Mouse (Mus musculus) hindbrain, embryonic 14.5 days (tissue): ENCODE data around the gene Dennd1b. TPM values are rescaled to one million over a fixed set of nuclear protein-coding genes. Genes with fewer than 3 reads are reported as not detected.

Experiments
- ATAC-seq: fragments of 200-750 bp; cut with Nextera tagmentation; 2 replicates; pipeline ENCODE4 v1.8.0; 2017; ENCODE audit warnings: moderate number of reproducible peaks, mild to moderate bottlenecking, moderate TSS enrichment, moderate library complexity; ENCODE audit not compliant: low FRiP score
- DNase-seq: peaks from one replicate; pipeline ENCODE4 v3.0.0-alpha.2; 2015; ENCODE audit warnings: low spot score
- H3K27ac ChIP-seq: fragments of 300-500 bp; sonication (generic); 2 replicates; pipeline ENCODE4 v1.5.1; 2014; ENCODE audit warnings: mild to moderate bottlenecking, moderate library complexity
- H3K27me3 ChIP-seq: fragments of 300-500 bp; sonication (generic); 2 replicates; pipeline ENCODE4 v1.6.1; 2014; ENCODE audit warnings: mild to moderate bottlenecking, low read length, mixed read lengths; ENCODE audit not compliant: control insufficient read depth, insufficient read depth
- H3K36me3 ChIP-seq: fragments of 300-500 bp; sonication (generic); replicated peaks from 2 replicates; pipeline ENCODE4 v1.6.1; 2014; ENCODE audit not compliant: control insufficient read depth, insufficient read depth
- H3K4me1 ChIP-seq: fragments of 300-500 bp; sonication (generic); replicated peaks from 2 replicates; pipeline ENCODE4 v1.6.1; 2014; ENCODE audit warnings: antibody characterized with exemption, low read length, mixed read lengths; ENCODE audit not compliant: control insufficient read depth, insufficient read depth
- H3K4me2 ChIP-seq: fragments of 300-500 bp; sonication (generic); replicated peaks from 2 replicates; pipeline ENCODE4 v1.6.1; 2014; ENCODE audit warnings: mild to moderate bottlenecking, moderate library complexity
- H3K4me3 ChIP-seq: fragments of 300-500 bp; sonication (generic); replicated peaks from 2 replicates; pipeline ENCODE4 v1.5.1; 2014; ENCODE audit warnings: mild to moderate bottlenecking, low read length
- H3K9ac ChIP-seq: fragments of 300-500 bp; sonication (generic); 2 replicates; pipeline ENCODE4 v1.6.1; 2014
- H3K9me3 ChIP-seq: fragments of 300-500 bp; sonication (generic); 2 replicates; pipeline ENCODE4 v1.6.1; 2016; ENCODE audit warnings: low read length; ENCODE audit not compliant: control insufficient read depth
- WGBS: fragments of 180-500 bp; shearing (Covaris S2); extraction: QIAGEN DNeasy Blood & Tissue Kit; methylation state at CpG from one replicate; pipeline ENCODE4 v1.1.7; 2014; 5-methylcytosine and 5-hydroxymethylcytosine counted together
- polyA plus RNA-seq: library from polyadenylated mRNA; unstranded; fragments of >200 nt; fragmentation: Nextera tagmentation; extraction: Ambion mirVana; gene quantifications from 2 replicates; pipeline ENCODE4 v1.2.1, GENCODE M21; 2014

Dennd1b gene
- polyA plus RNA-seq = 8.5 and 11.2 TPM in 2 replicates

DNA sequence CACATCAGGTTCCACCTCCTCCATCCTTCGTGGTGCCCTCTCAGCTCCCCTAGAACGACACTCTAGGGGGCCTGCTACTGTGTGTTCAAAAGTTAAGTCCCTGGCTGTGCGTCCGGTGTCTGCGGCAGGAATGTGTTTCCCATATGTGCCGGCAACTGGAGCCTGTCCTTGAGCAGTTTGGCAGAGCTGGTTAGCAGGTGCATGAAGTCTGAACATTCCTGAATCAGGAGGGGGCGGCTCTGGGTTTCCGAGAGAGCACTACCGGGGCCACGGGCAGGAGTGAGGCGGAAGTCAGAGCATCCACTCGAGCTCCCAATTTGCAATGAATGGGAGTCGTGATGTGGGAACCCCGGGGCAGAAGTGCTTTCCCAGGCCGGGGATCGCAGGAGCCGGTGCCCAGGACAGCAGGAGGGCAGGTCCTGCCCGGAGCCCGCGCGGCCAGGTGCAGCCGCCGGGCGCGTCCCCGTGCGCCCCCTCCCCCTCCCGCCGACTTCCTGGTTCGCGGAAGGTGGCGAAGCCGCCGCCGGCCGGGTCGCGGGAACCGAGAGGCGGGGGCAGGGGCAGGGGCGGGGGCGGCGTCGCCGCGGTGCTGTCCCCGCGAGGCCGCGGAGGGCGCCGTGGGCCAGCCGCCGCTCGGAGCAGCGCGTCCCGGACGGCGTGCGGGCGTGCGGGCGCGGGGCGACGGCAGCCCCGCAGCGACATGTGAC, at the start of gene Dennd1b:
Dennd1b (plus strand) TSS at position 275 of the 707 bp plus-strand sequence.
- WGBS = under 1% methylated on average over 37 of the region's 69 CpGs
- Histone ChIP-seq H3K27ac (peak within 1 kb of the TSS; percentile 93), H3K27me3 (no peaks in the 10 kb centered on the region), H3K4me3 (peak within 1 kb of the TSS; percentile 87), H3K36me3 (0 out of 2 replicates have a peak, but pooled peaks cover 5% of the 10 kb centered on the region), H3K4me2 (peak within 1 kb of the TSS; percentile 72), H3K9ac (peak within 1 kb of the TSS; percentile 89), H3K9me3 (no peaks in the 10 kb centered on the region), H3K4me1 (peaks cover 13% of the 10 kb centered on the region)
- peak; percentile 62 for DNase-seq
- ATAC-seq = peak; percentile 81

DNA sequence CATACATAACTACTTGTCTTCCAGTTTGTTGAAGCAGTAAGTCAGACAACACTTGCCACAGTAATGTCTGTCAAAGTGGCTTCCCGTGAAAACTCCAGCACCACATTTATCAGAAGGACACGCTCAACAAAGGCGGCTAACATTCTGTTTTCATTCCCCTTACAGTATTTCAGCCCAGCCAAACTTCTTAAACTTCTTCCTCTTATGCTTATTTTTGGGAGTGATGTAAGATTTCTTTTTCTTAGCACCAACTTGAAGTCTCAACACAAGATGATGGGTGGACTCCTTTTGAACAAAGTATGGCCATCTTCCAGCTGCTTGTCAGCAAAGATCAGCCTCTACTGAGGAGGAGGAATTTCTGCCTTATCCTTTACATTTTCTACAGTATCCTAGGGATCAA, 47.6 kb upstream of the Dennd1b start:
- no peaks in the 10 kb centered on the region for H3K36me3 ChIP-seq
- WGBS = 94% methylated on average over 3 of the region's 3 CpGs
- ATAC-seq (no peak), DNase-seq (no peak)
- no peak overlapping the region for H3K9ac ChIP-seq
- H3K4me3 ChIP-seq = no peak overlapping the region
- no peaks in the 10 kb centered on the region for H3K27me3 ChIP-seq
- no peaks in the 10 kb centered on the region for H3K9me3 ChIP-seq
- no peak overlapping the region for H3K4me2 ChIP-seq
- H3K4me1 ChIP-seq = no peaks in the 10 kb centered on the region
- no peak overlapping the region for H3K27ac ChIP-seq

DNA sequence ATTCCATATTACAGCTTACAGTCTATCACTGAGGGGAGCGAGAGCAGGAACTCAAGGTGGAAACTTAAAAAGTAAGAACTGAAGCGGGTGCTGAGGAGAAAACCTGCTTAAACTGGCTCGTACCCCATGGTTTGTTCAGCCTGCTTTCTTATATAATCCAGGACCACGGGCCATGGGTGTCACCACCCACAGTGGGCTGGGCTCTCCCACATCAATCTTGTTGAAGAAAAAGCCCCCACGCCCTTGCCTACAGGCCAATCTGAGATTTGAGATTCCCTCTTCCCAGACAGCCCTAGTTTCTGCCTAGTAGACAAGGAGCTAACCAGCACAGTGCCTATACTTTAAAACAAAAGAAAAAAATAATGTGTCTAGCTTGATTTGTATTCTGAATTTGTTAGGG, 43.6 kb upstream of the Dennd1b start:
- 91% methylated on average over 5 of the region's 5 CpGs for WGBS
- no peak overlapping the region for H3K9ac ChIP-seq
- H3K36me3 ChIP-seq = no peaks in the 10 kb centered on the region
- no peak for DNase-seq
- H3K4me1 ChIP-seq = no peaks in the 10 kb centered on the region
- no peak overlapping the region for H3K27ac ChIP-seq
- ATAC-seq = no peak
- H3K4me2 ChIP-seq = no peak overlapping the region
- no peak overlapping the region for H3K4me3 ChIP-seq
- H3K27me3 ChIP-seq = no peaks in the 10 kb centered on the region
- H3K9me3 ChIP-seq = no peaks in the 10 kb centered on the region

DNA sequence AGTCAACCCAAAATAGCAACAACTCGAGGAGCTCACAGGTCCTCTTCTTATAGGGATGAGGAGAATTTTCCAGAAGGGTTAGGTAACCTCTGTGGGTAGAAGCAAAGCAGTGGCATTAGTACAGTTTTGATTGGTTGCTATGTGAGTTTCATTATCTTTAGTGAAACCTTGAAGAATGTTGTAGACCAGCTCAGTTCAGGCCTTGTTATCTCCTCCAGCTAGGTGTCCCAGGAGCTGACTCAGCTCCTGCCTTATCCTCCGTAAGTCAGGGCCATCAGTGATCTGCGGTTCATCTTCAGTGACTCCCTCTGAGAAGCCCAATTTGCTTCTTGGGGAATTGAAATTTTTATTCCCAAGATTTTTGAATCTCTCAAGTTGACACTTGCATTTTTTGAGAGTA, 43.2 kb upstream of the Dennd1b start:
- ATAC-seq (no peak), DNase-seq (no peak)
- no peak overlapping the region for H3K9ac ChIP-seq
- H3K4me2 ChIP-seq = no peak overlapping the region
- H3K27ac ChIP-seq = no peak overlapping the region
- H3K4me1 ChIP-seq = no peaks in the 10 kb centered on the region
- WGBS = 89% methylated on average over 3 of the region's 3 CpGs
- no peaks in the 10 kb centered on the region for H3K27me3 ChIP-seq
- H3K9me3 ChIP-seq = no peaks in the 10 kb centered on the region
- no peak overlapping the region for H3K4me3 ChIP-seq
- H3K36me3 ChIP-seq = no peaks in the 10 kb centered on the region

DNA sequence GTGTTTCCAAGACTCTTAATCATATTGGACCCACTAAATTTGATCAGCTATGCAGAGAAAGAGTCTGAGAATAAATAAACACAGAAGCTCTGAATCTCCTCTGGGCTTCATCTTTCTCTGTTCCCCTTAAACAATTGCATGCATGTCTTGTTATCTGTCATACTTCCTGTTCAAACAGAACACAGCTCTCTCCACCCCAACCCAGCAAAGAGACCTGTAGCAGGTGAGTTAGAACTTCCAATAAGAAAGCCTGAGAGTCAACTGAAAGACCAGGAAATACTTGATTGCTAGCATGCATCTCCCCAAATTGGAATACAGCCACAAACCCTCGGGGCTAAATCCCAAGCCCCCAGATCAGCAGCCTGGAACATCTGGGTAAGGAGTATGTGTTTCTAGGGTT, 42.4 kb upstream of the Dennd1b start:
- Histone ChIP-seq H3K4me1 (no peaks in the 10 kb centered on the region), H3K27ac (no peak overlapping the region), H3K9me3 (no peaks in the 10 kb centered on the region), H3K9ac (no peak overlapping the region), H3K4me2 (no peak overlapping the region), H3K4me3 (no peak overlapping the region), H3K36me3 (no peaks in the 10 kb centered on the region), H3K27me3 (no peaks in the 10 kb centered on the region)
- DNase-seq (no peak), ATAC-seq (no peak)
- 91% methylated on average over 1 of the region's 1 CpGs for WGBS

DNA sequence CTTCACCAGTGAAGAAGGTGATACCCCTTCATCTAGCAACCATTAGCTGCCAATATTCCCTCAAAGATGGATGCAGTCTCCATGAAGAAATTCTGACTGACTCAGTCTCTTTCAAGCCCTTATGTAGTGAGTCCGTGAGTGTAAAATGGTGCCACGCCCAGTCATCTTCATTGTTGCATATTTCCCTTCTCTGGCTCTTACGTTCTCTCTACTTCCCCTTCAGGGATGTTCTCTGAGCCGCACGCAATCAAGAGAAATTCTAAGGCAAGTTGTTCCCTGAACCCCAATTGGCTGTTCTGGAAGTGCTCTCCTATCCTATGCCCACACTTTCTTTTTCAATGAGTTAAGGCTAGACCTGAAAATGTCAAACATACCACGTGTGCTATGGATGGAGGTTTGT, 40.3 kb upstream of the Dennd1b start:
- no peaks in the 10 kb centered on the region for H3K4me1 ChIP-seq
- no peak overlapping the region for H3K4me2 ChIP-seq
- DNase-seq = no peak
- H3K9ac ChIP-seq = no peak overlapping the region
- no peaks in the 10 kb centered on the region for H3K9me3 ChIP-seq
- WGBS = 86% methylated on average over 6 of the region's 6 CpGs
- H3K36me3 ChIP-seq = no peaks in the 10 kb centered on the region
- H3K27me3 ChIP-seq = no peaks in the 10 kb centered on the region
- no peak overlapping the region for H3K27ac ChIP-seq
- no peak overlapping the region for H3K4me3 ChIP-seq
- no peak for ATAC-seq

DNA sequence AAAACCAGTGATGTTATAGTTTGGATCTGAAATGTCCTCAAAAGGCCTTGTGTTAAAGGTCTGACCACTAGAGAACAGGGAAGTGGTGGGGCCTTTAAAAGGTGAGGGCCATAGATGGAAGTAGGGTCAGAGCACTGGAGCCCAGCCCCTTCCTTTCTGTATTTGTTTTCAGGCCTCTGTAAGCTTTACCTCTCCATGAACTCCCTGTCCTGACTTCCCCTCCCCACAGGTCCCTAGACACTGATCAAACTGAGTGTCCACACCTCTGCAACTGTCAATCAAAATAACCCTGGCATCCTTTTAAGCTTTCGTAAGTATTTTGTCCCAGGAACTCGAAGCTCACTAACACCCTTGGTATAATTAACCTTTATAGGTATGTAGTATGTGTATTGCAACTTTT, 39.0 kb upstream of the Dennd1b start:
- Histone ChIP-seq H3K27ac (no peak overlapping the region), H3K4me3 (no peak overlapping the region), H3K9me3 (no peaks in the 10 kb centered on the region), H3K4me1 (no peaks in the 10 kb centered on the region), H3K4me2 (no peak overlapping the region), H3K27me3 (no peaks in the 10 kb centered on the region), H3K36me3 (no peaks in the 10 kb centered on the region), H3K9ac (no peak overlapping the region)
- DNase-seq (no peak), ATAC-seq (no peak)
- 93% methylated on average over 2 of the region's 2 CpGs for WGBS

DNA sequence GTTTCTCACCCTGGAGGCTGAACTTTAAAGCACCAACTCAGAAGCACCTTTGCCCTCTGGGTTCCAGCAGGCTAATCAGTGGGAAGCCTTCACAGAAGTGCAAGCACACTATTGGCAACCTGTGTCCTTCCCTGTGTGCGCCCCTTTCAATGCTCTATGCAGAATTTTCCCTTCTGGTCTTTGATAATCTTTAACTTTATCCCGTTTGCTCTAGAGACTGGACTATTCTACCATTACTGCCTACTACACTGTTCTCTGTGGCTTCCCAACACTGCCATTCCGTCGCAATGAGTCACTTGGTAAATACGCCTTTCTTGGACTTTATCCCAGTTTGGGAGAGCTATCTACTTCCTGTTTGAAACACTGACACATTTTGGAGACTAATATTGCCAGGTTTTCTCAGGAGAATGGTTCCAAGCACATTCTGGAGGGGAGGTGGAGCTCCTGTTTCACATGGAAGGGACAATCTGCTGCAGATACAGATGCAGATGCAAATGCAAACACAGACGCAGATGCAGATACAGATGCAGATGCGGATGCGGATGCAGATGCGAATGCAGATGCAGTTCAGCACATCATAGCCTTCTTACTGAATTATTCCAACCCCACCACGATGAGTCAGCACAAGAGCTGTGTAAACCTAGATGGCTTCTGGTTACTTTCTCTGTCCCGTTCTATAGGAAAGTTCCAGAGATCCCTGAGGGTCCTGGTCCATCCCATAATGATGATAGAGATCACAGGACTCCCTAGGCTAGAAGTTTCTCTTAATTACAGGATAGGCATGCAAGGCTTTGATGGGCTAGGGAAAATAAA, 34.4 kb upstream of the Dennd1b start:
- Histone ChIP-seq H3K36me3 (no peaks in the 10 kb centered on the region), H3K27ac (no peak overlapping the region), H3K4me2 (no peak overlapping the region), H3K9me3 (no peaks in the 10 kb centered on the region), H3K9ac (no peak overlapping the region), H3K27me3 (no peaks in the 10 kb centered on the region), H3K4me1 (no peaks in the 10 kb centered on the region), H3K4me3 (no peak overlapping the region)
- 83% methylated on average over 11 of the region's 11 CpGs for WGBS
- ATAC-seq (no peak), DNase-seq (no peak)

DNA sequence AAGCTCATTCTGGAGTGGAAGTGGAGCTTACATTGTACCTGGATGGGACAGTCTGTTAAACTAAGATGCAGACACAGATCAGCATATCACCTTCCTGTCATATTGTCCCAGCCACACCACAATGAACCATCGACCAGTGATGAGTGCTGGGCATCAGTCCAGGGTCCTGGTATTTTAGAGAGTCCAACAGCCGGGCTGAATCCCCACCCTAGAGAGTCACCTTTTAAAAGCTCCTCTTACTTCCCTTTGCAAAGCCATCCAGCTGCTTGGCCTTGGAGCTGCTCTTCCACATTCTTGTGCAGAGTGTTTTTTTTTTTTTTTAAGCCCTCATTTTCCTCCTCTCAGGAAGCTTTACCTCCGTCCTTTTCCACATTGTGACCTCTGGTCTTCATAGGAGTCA, 33.2 kb upstream of the Dennd1b start:
- WGBS = 80% methylated on average over 3 of the region's 3 CpGs
- H3K27ac ChIP-seq = no peak overlapping the region
- no peak overlapping the region for H3K4me2 ChIP-seq

More for the DNA sequence above, 33.2 kb upstream of the Dennd1b start:
- H3K27me3 ChIP-seq = no peaks in the 10 kb centered on the region
- no peaks in the 10 kb centered on the region for H3K36me3 ChIP-seq
- H3K4me3 ChIP-seq = no peak overlapping the region
- DNase-seq (no peak), ATAC-seq (no peak)
- H3K9ac ChIP-seq = no peak overlapping the region
- H3K9me3 ChIP-seq = no peaks in the 10 kb centered on the region
- H3K4me1 ChIP-seq = no peaks in the 10 kb centered on the region
